Mouse (Mus musculus) heart, adult 2 months (tissue): ENCODE measurements around the gene Gm42791.

Experiments used
- CTCF ChIP-seq: fragments of 200-600 bp; IDR thresholded peaks from 2 replicates; pipeline ENCODE4 v1.8.1; 2022; ENCODE audit warnings: antibody characterized with exemption, mild to moderate bottlenecking, moderate library complexity
- EP300 ChIP-seq: fragments of 200-500 bp; IDR thresholded peaks from 2 replicates; pipeline ENCODE4 v1.6.1; 2011; ENCODE audit warnings: low read depth, low read length, control low read depth; ENCODE audit not compliant: insufficient read depth

DNA sequence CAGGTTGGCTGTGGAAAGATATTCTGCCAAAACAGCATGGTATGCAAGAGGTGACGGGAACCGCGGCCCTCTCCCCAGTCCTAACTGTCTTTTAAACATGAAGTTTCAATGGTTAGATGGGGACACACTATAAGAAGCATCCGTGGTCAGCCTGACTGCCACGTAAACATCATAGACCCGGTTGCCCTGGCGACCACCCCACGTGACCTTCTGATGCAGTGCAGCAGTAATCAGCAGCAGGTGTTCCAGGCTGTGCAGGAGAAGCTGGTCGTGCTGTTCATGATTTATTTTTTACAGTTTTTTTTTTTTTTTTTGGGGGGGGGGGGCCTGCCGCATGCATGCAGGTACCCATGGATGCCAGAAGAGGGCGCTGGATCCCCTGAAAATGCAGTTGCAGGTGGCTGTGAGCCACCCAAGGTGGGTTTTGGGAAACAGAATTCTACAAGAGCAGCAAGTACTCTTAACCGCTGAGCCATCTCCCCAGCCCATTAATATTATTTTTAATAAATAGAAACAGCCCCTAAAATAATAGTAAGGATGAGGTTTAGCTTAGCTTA lies 11.8 kb downstream of the Gm42791 start:
- TF ChIP-seq CTCF (no peak), EP300 (no peak)
